Mouse (Mus musculus): ENCODE measurements around the gene Cask. TPM values are rescaled to one million over a fixed set of nuclear protein-coding genes. Genes with fewer than 3 reads are reported as not detected.

Cask gene
- polyA plus RNA-seq, 1 experiment from 2014 or later: 65.6 TPM

- WGBS: 44% methylated on average over 7 of the region's 7 CpGs
- Histone ChIP-seq H3K9me3 (ENCODE audit: control insufficient read depth, low read length) (no peaks in the 10 kb centered on the region), H3K9ac (ENCODE audit: low read depth, low read length) (no peak overlapping the region)
Measured at GRCm38 (mm10) chrX:13502862-13503375, 348.2 kb downstream of the Cask start.

GRCm38 (mm10) chrX:13500284-13500683, 350.9 kb downstream of the Cask start:
- ATAC-seq: no peak
- no peaks in the 10 kb centered on the region for H3K9me3 ChIP-seq (ENCODE audit: control insufficient read depth, low read length)
- no peaks in the 10 kb centered on the region for H3K36me3 ChIP-seq (ENCODE audit: control insufficient read depth, insufficient read depth, low read length)
- no peak overlapping the region for H3K4me2 ChIP-seq (ENCODE audit: low read length)
- H3K4me1 ChIP-seq (ENCODE audit: control insufficient read depth, insufficient read depth, low read depth, low read length): no peaks in the 10 kb centered on the region
- no peak overlapping the region for H3K9ac ChIP-seq (ENCODE audit: low read depth, low read length)
- H3K27ac ChIP-seq (ENCODE audit: low read depth, low read length): no peak overlapping the region
- no peaks in the 10 kb centered on the region for H3K27me3 ChIP-seq (replicated peaks; ENCODE audit: control insufficient read depth, insufficient read depth, low read length)
- WGBS: 91% methylated on average over 4 of the region's 4 CpGs
- H3K4me3 ChIP-seq (ENCODE audit: low read length): no peak overlapping the region

More at GRCm38 (mm10) chrX:13502862-13503375, 348.2 kb downstream of the Cask start:
- H3K4me3 ChIP-seq (ENCODE audit: low read length): no peak overlapping the region
- no peaks in the 10 kb centered on the region for H3K27me3 ChIP-seq (replicated peaks; ENCODE audit: control insufficient read depth, insufficient read depth, low read length)
- H3K4me2 ChIP-seq (ENCODE audit: low read length): peak overlapping the region; percentile 28
- ATAC-seq: peak; percentile 66
- H3K36me3 ChIP-seq (ENCODE audit: control insufficient read depth, insufficient read depth, low read length): no peaks in the 10 kb centered on the region
- no peaks in the 10 kb centered on the region for H3K4me1 ChIP-seq (ENCODE audit: control insufficient read depth, insufficient read depth, low read depth, low read length)
- H3K27ac ChIP-seq (ENCODE audit: low read depth, low read length): peak overlapping the region; percentile 63

DNA sequence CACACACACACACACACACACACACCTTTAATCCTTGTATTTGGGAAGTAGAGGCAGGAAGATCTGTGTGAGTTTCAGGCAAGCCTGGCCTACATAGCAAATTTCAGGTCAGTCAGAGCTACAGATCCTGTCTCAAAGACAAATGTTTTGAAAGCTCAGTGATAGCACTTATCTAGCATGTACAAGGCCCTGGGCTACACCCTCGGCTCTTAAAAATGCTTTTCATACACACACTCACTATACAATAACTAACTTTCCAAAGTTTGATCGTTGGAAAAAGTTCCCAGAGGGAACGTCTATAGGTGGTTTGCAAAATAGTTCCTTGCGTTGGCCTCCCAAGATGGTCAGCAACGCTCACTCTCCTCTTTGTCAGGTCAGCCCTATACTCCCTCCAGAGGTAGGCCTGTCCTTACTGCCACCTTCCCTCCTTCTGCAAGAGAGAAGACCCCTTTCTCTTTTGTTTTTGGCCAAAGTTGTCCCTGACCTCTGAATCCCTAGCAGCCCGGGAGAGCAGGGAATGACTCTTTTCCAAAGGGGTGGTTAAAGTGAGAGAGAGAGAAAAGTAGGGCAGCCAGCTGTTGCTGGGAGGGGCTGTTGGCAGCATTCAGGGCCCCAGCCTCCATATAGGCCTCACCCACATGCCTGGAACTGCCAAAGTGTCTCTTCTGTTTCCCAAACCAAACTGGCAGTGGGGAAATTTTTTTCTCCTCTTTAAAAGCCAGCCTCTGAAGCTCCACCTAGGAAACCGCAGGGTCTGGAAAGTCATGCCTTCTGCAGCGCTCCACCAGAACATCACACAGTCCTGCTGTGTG, 356.1 kb downstream of the Cask start:
- Histone ChIP-seq H3K27me3 (replicated peaks; ENCODE audit: control insufficient read depth, insufficient read depth, low read length) (no peaks in the 10 kb centered on the region), H3K4me2 (ENCODE audit: low read length) (no peak overlapping the region), H3K36me3 (ENCODE audit: control insufficient read depth, insufficient read depth, low read length) (no peaks in the 10 kb centered on the region), H3K9me3 (ENCODE audit: control insufficient read depth, low read length) (no peaks in the 10 kb centered on the region), H3K4me3 (ENCODE audit: low read length) (no peak overlapping the region), H3K27ac (ENCODE audit: low read depth, low read length) (no peak overlapping the region), H3K4me1 (ENCODE audit: control insufficient read depth, insufficient read depth, low read depth, low read length) (no peaks in the 10 kb centered on the region), H3K9ac (ENCODE audit: low read depth, low read length) (no peak overlapping the region)
- ATAC-seq: no peak
- 89% methylated on average over 8 of the region's 8 CpGs for WGBS

- no peaks in the 10 kb centered on the region for H3K36me3 ChIP-seq (ENCODE audit: control insufficient read depth, insufficient read depth, low read length)
- no peaks in the 10 kb centered on the region for H3K4me1 ChIP-seq (ENCODE audit: control insufficient read depth, insufficient read depth, low read depth, low read length)
- no peak overlapping the region for H3K27ac ChIP-seq (ENCODE audit: low read depth, low read length)
- H3K27me3 ChIP-seq (replicated peaks; ENCODE audit: control insufficient read depth, insufficient read depth, low read length): no peaks in the 10 kb centered on the region; the same call in 1 of the 2 replicates
- no peak for ATAC-seq
- no peak overlapping the region for H3K4me2 ChIP-seq (ENCODE audit: low read length)
- H3K4me3 ChIP-seq (ENCODE audit: low read length): no peak overlapping the region
- H3K9ac ChIP-seq (ENCODE audit: low read depth, low read length): no peak overlapping the region
- H3K9me3 ChIP-seq (ENCODE audit: control insufficient read depth, low read length): no peaks in the 10 kb centered on the region
Measured at GRCm38 (mm10) chrX:13492922-13493321, 358.2 kb downstream of the Cask start.

DNA sequence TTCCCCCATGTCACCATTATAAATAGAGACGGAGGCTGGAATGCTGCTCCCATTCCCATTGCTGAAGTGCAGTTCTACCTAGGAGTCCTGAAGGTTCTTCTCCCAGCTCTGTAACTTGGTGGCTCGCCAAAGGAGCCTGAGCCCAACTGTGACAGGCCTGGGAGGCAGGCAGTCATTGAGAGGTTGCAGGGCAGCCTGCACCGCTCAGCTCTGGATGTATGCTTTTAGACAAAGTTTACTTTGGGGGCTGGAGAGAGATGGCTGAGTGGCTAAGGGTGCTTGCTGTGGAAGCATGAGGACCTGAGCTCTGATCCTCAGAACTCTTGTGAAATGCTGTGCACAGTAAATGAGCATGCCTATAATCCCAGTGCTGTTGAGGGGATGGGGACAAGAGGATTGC, 360.2 kb downstream of the Cask start:
- Histone ChIP-seq H3K36me3 (ENCODE audit: control insufficient read depth, insufficient read depth, low read length) (no peaks in the 10 kb centered on the region), H3K4me2 (ENCODE audit: low read length) (no peak overlapping the region), H3K9me3 (ENCODE audit: control insufficient read depth, low read length) (peaks cover 9% of the 10 kb centered on the region), H3K4me3 (ENCODE audit: low read length) (no peak overlapping the region), H3K27me3 (replicated peaks; ENCODE audit: control insufficient read depth, insufficient read depth, low read length) (no peaks in the 10 kb centered on the region; the same call in 1 of the 2 replicates), H3K4me1 (ENCODE audit: control insufficient read depth, insufficient read depth, low read depth, low read length) (no peaks in the 10 kb centered on the region), H3K9ac (ENCODE audit: low read depth, low read length) (no peak overlapping the region), H3K27ac (ENCODE audit: low read depth, low read length) (no peak overlapping the region)
- ATAC-seq: no peak
- WGBS: 73% methylated on average over 3 of the region's 3 CpGs

DNA sequence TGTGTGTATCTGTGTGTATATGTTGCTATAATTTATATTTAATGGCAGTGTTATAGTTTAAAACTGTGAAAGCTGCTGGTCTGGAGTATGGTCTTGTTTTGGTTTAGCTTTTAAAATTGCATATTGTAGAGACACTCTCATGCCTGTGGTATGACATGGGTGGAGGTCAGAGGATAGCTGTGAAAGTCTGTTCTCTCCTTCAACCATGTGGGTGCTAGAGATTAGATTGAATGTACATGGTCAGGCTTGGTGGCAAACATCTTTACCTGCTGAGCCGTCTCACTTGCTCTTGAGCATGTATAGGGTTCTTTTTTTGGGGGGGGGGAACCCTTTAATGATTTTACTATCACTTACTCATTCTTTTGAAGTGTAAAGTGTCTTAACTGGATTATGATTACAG, 361.4 kb downstream of the Cask start:
- no peak for ATAC-seq
- Histone ChIP-seq H3K4me2 (ENCODE audit: low read length) (no peak overlapping the region), H3K4me3 (ENCODE audit: low read length) (no peak overlapping the region), H3K27ac (ENCODE audit: low read depth, low read length) (no peak overlapping the region), H3K27me3 (replicated peaks; ENCODE audit: control insufficient read depth, insufficient read depth, low read length) (no peaks in the 10 kb centered on the region; the same call in 1 of the 2 replicates), H3K9me3 (ENCODE audit: control insufficient read depth, low read length) (peaks cover 12% of the 10 kb centered on the region), H3K36me3 (ENCODE audit: control insufficient read depth, insufficient read depth, low read length) (no peaks in the 10 kb centered on the region), H3K4me1 (ENCODE audit: control insufficient read depth, insufficient read depth, low read depth, low read length) (no peaks in the 10 kb centered on the region), H3K9ac (ENCODE audit: low read depth, low read length) (no peak overlapping the region)
- 88% methylated on average over 1 of the region's 1 CpGs for WGBS

GRCm38 (mm10) chrX:13489001-13489400, 362.2 kb downstream of the Cask start:
- no peak overlapping the region for H3K9ac ChIP-seq (ENCODE audit: low read depth, low read length)

DNA sequence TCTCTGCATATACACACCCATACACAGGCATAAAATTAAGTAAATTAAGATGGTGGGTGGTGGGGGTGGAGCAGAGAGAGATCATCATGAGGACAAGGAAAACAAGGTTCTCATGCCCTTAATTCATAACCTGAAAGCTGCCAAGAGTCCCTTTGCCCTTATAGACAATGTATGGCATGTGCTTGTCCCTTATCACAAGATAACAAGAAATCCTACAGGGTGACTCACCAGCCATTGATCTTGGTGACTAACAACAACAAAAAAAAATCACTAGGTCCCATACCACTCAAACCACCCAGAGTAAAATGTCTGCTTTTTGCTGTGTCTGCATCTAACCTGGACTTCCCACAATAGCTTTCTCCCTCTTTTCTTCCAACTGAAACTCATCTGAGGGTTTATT, 366.7 kb downstream of the Cask start:
- Histone ChIP-seq H3K36me3 (ENCODE audit: control insufficient read depth, insufficient read depth, low read length) (no peaks in the 10 kb centered on the region), H3K4me3 (ENCODE audit: low read length) (no peak overlapping the region), H3K9me3 (ENCODE audit: control insufficient read depth, low read length) (peaks cover 12% of the 10 kb centered on the region), H3K27ac (ENCODE audit: low read depth, low read length) (no peak overlapping the region), H3K4me1 (ENCODE audit: control insufficient read depth, insufficient read depth, low read depth, low read length) (no peaks in the 10 kb centered on the region), H3K4me2 (ENCODE audit: low read length) (no peak overlapping the region), H3K27me3 (replicated peaks; ENCODE audit: control insufficient read depth, insufficient read depth, low read length) (peaks cover 2% of the 10 kb centered on the region; the same call in 1 of the 2 replicates), H3K9ac (ENCODE audit: low read depth, low read length) (no peak overlapping the region)
- no peak for ATAC-seq

More at GRCm38 (mm10) chrX:13489001-13489400, 362.2 kb downstream of the Cask start:
- H3K4me2 ChIP-seq (ENCODE audit: low read length): no peak overlapping the region
- WGBS: 69% methylated on average over 3 of the region's 3 CpGs
- no peak overlapping the region for H3K27ac ChIP-seq (ENCODE audit: low read depth, low read length)
- H3K9me3 ChIP-seq (ENCODE audit: control insufficient read depth, low read length): peaks cover 12% of the 10 kb centered on the region
- no peaks in the 10 kb centered on the region for H3K36me3 ChIP-seq (ENCODE audit: control insufficient read depth, insufficient read depth, low read length)
- H3K4me3 ChIP-seq (ENCODE audit: low read length): no peak overlapping the region
- no peaks in the 10 kb centered on the region for H3K4me1 ChIP-seq (ENCODE audit: control insufficient read depth, insufficient read depth, low read depth, low read length)
- ATAC-seq: no peak
- no peaks in the 10 kb centered on the region; the same call in 1 of the 2 replicates for H3K27me3 ChIP-seq (replicated peaks; ENCODE audit: control insufficient read depth, insufficient read depth, low read length)

- Histone ChIP-seq H3K4me1 (ENCODE audit: control insufficient read depth, insufficient read depth, low read depth, low read length) (no peaks in the 10 kb centered on the region), H3K36me3 (ENCODE audit: control insufficient read depth, insufficient read depth, low read length) (no peaks in the 10 kb centered on the region), H3K27ac (ENCODE audit: low read depth, low read length) (no peak overlapping the region), H3K9ac (ENCODE audit: low read depth, low read length) (no peak overlapping the region), H3K27me3 (replicated peaks; ENCODE audit: control insufficient read depth, insufficient read depth, low read length) (peaks cover 2% of the 10 kb centered on the region; the same call in 1 of the 2 replicates), H3K9me3 (ENCODE audit: control insufficient read depth, low read length) (peaks cover 12% of the 10 kb centered on the region), H3K4me2 (ENCODE audit: low read length) (no peak overlapping the region), H3K4me3 (ENCODE audit: low read length) (no peak overlapping the region)
- ATAC-seq: no peak
- 85% methylated on average over 1 of the region's 1 CpGs for WGBS
Measured at GRCm38 (mm10) chrX:13482576-13482975, 368.6 kb downstream of the Cask start.

Data from hindbrain, embryonic 16.5 days (tissue).